Mouse (Mus musculus): ENCODE results near the gene Ms4a6d. TPM values are rescaled to one million over a fixed set of nuclear protein-coding genes. Genes with fewer than 3 reads are reported as not detected.

Ms4a6d gene
- total RNA-seq (2017) = 3.6 and 7.6 TPM in 2 replicates

GRCm38 (mm10) chr19:11604603-11605002 lies at the start of gene Ms4a6d:
Ms4a6d (minus strand) TSS chr19:11604849.
- no peak for ATAC-seq (ENCODE audit: extremely low read depth, insufficient number of reproducible peaks, low FRiP score, poor library complexity, severe bottlenecking)

- no peak for ATAC-seq (ENCODE audit: extremely low read depth, insufficient number of reproducible peaks, low FRiP score, poor library complexity, severe bottlenecking)
Observed at GRCm38 (mm10) chr19:11649564-11649963, 44.9 kb upstream of the Ms4a6d start.

- no peak for ATAC-seq (ENCODE audit: extremely low read depth, insufficient number of reproducible peaks, low FRiP score, poor library complexity, severe bottlenecking)
Observed at GRCm38 (mm10) chr19:11646166-11646565, 41.5 kb upstream of the Ms4a6d start.

GRCm38 (mm10) chr19:11640732-11641131 lies 36.1 kb upstream of the Ms4a6d start, which contains the start of gene Ms4a3:
Ms4a3 (minus strand) TSS chr19:11640851.
- ATAC-seq (ENCODE audit: extremely low read depth, insufficient number of reproducible peaks, low FRiP score, poor library complexity, severe bottlenecking) = no peak

GRCm38 (mm10) chr19:11639038-11639437 lies 34.4 kb upstream of the Ms4a6d start:
- no peak for ATAC-seq (ENCODE audit: extremely low read depth, insufficient number of reproducible peaks, low FRiP score, poor library complexity, severe bottlenecking)

- no peak for ATAC-seq (ENCODE audit: extremely low read depth, insufficient number of reproducible peaks, low FRiP score, poor library complexity, severe bottlenecking)
Observed at GRCm38 (mm10) chr19:11635572-11635971, 30.9 kb upstream of the Ms4a6d start.

GRCm38 (mm10) chr19:11634330-11634729 lies 29.7 kb upstream of the Ms4a6d start:
- ATAC-seq (ENCODE audit: extremely low read depth, insufficient number of reproducible peaks, low FRiP score, poor library complexity, severe bottlenecking) = no peak

- ATAC-seq (ENCODE audit: extremely low read depth, insufficient number of reproducible peaks, low FRiP score, poor library complexity, severe bottlenecking) = no peak
Observed at GRCm38 (mm10) chr19:11633732-11634131, 29.1 kb upstream of the Ms4a6d start.

GRCm38 (mm10) chr19:11625231-11625630 lies 20.6 kb upstream of the Ms4a6d start:
- ATAC-seq (ENCODE audit: extremely low read depth, insufficient number of reproducible peaks, low FRiP score, poor library complexity, severe bottlenecking) = no peak

- no peak for ATAC-seq (ENCODE audit: extremely low read depth, insufficient number of reproducible peaks, low FRiP score, poor library complexity, severe bottlenecking)
Observed at GRCm38 (mm10) chr19:11624800-11625199, 20.2 kb upstream of the Ms4a6d start.

- ATAC-seq (ENCODE audit: extremely low read depth, insufficient number of reproducible peaks, low FRiP score, poor library complexity, severe bottlenecking) = no peak
Observed at GRCm38 (mm10) chr19:11623551-11623950, 18.9 kb upstream of the Ms4a6d start, which contains the start of gene Ms4a2. Ms4a2 (minus strand) TSS chr19:11623719.

- ATAC-seq (ENCODE audit: extremely low read depth, insufficient number of reproducible peaks, low FRiP score, poor library complexity, severe bottlenecking) = no peak
Observed at GRCm38 (mm10) chr19:11617983-11618382, 13.3 kb upstream of the Ms4a6d start.

- ATAC-seq (ENCODE audit: extremely low read depth, insufficient number of reproducible peaks, low FRiP score, poor library complexity, severe bottlenecking) = no peak
Observed at GRCm38 (mm10) chr19:11614805-11615204, 10.2 kb upstream of the Ms4a6d start.

GRCm38 (mm10) chr19:11613776-11614443 lies 9.3 kb upstream of the Ms4a6d start:
- ATAC-seq (ENCODE audit: extremely low read depth, insufficient number of reproducible peaks, low FRiP score, poor library complexity, severe bottlenecking) = no peak

- ATAC-seq (ENCODE audit: extremely low read depth, insufficient number of reproducible peaks, low FRiP score, poor library complexity, severe bottlenecking) = no peak
Observed at GRCm38 (mm10) chr19:11613084-11613483, 8.4 kb upstream of the Ms4a6d start.

GRCm38 (mm10) chr19:11612293-11612692 lies 7.6 kb upstream of the Ms4a6d start:
- no peak for ATAC-seq (ENCODE audit: extremely low read depth, insufficient number of reproducible peaks, low FRiP score, poor library complexity, severe bottlenecking)

GRCm38 (mm10) chr19:11611541-11611945 lies 6.9 kb upstream of the Ms4a6d start:
- ATAC-seq (ENCODE audit: extremely low read depth, insufficient number of reproducible peaks, low FRiP score, poor library complexity, severe bottlenecking) = peak; percentile 73

GRCm38 (mm10) chr19:11608172-11608571 lies 3.5 kb upstream of the Ms4a6d start:
- ATAC-seq (ENCODE audit: extremely low read depth, insufficient number of reproducible peaks, low FRiP score, poor library complexity, severe bottlenecking) = peak; percentile 44; the same call in 1 of the 2 replicates

- peak; percentile 92 for ATAC-seq (ENCODE audit: extremely low read depth, insufficient number of reproducible peaks, low FRiP score, poor library complexity, severe bottlenecking)
Observed at GRCm38 (mm10) chr19:11602026-11602425, 2.6 kb downstream of the Ms4a6d start.

- no peak for ATAC-seq (ENCODE audit: extremely low read depth, insufficient number of reproducible peaks, low FRiP score, poor library complexity, severe bottlenecking)
Observed at GRCm38 (mm10) chr19:11601349-11601748, 3.3 kb downstream of the Ms4a6d start.
